Mouse (Mus musculus) megakaryocyte, embryonic 14.5 days (primary cell): ENCODE measurements around the gene Kif5a. TPM values are rescaled to one million over a fixed set of nuclear protein-coding genes. Genes with fewer than 3 reads are reported as not detected.
A peak's percentile ranks its signal among the peaks of the same experiment; 100 is the strongest.

Experiments
- H3K27me3 ChIP-seq: replicated peaks from 2 replicates; pipeline ENCODE3; 2012; ENCODE audit warnings: inconsistent platforms
- H3K36me3 ChIP-seq: replicated peaks from 2 replicates; pipeline ENCODE3; 2012; ENCODE audit warnings: low read length, inconsistent platforms, mixed read lengths
- H3K4me1 ChIP-seq: 2 replicates; pipeline ENCODE4 v1.6.1; 2012; ENCODE audit warnings: inconsistent platforms
- H3K4me3 ChIP-seq: replicated peaks from 2 replicates; pipeline ENCODE3; 2012; ENCODE audit warnings: moderate library complexity, mild to moderate bottlenecking, inconsistent platforms
- H3K9me3 ChIP-seq: 2 replicates; pipeline ENCODE4 v1.6.1; 2012; ENCODE audit warnings: inconsistent platforms
- FLI1 ChIP-seq: IDR thresholded peaks from 2 replicates; pipeline ENCODE4 v1.6.1; 2012; ENCODE audit warnings: low read length, inconsistent platforms, mixed read lengths
- GATA1 ChIP-seq: IDR thresholded peaks from 3 replicates; pipeline ENCODE4 v1.6.1; 2012; ENCODE audit warnings: mixed read lengths, low read length, inconsistent platforms, borderline replicate concordance
- polyA plus RNA-seq: library from polyadenylated mRNA; stranded (reverse); fragments of >175 nt; gene quantifications from 2 replicates; pipeline ENCODE4 v1.2.3, GENCODE M21; 2012; ENCODE audit warnings: low replicate concordance; ENCODE audit not compliant: insufficient read depth

Gene Kif5a
- polyA plus RNA-seq, 1 experiment: 6.6 TPM

- H3K4me1 ChIP-seq: peaks cover 48% of the 10 kb centered on the region
- H3K4me3 ChIP-seq: peak overlapping the region; percentile 17
- no peaks in the 10 kb centered on the region for H3K9me3 ChIP-seq
- no peaks in the 10 kb centered on the region for H3K27me3 ChIP-seq
- peaks cover 88% of the 10 kb centered on the region for H3K36me3 ChIP-seq
- TF ChIP-seq GATA1: no peak
Observed at GRCm38 (mm10) chr10:127284105-127284622, 21.0 kb upstream of the Kif5a start.

GRCm38 (mm10) chr10:127282620-127283215 lies 19.6 kb upstream of the Kif5a start:
- peaks cover 100% of the 10 kb centered on the region for H3K36me3 ChIP-seq
- no peaks in the 10 kb centered on the region for H3K9me3 ChIP-seq
- H3K27me3 ChIP-seq: no peaks in the 10 kb centered on the region
- H3K4me1 ChIP-seq: peaks cover 50% of the 10 kb centered on the region
- H3K4me3 ChIP-seq: no peak overlapping the region
- TF ChIP-seq GATA1: no peak
- TF ChIP-seq FLI1: no peak

- Histone ChIP-seq H3K36me3 (peaks cover 100% of the 10 kb centered on the region), H3K9me3 (no peaks in the 10 kb centered on the region), H3K27me3 (no peaks in the 10 kb centered on the region), H3K4me3 (no peak overlapping the region), H3K4me1 (peaks cover 36% of the 10 kb centered on the region)
- no peak for TF ChIP-seq GATA1
- TF ChIP-seq FLI1: no peak
Observed at GRCm38 (mm10) chr10:127281316-127281715, 18.2 kb upstream of the Kif5a start.

- TF ChIP-seq FLI1 (no peak), GATA1 (no peak)
- no peaks in the 10 kb centered on the region for H3K9me3 ChIP-seq
- peaks cover 100% of the 10 kb centered on the region for H3K36me3 ChIP-seq
- no peak overlapping the region for H3K4me3 ChIP-seq
- peaks cover 20% of the 10 kb centered on the region for H3K4me1 ChIP-seq
- H3K27me3 ChIP-seq: no peaks in the 10 kb centered on the region
Observed at GRCm38 (mm10) chr10:127279730-127280129, 16.6 kb upstream of the Kif5a start.

GRCm38 (mm10) chr10:127274261-127275022 lies 11.3 kb upstream of the Kif5a start:
- H3K4me1 ChIP-seq: peaks cover 50% of the 10 kb centered on the region
- H3K4me3 ChIP-seq: no peak overlapping the region
- H3K36me3 ChIP-seq: peaks cover 100% of the 10 kb centered on the region
- TF ChIP-seq GATA1 (no peak), FLI1 (no peak)
- H3K9me3 ChIP-seq: no peaks in the 10 kb centered on the region
- H3K27me3 ChIP-seq: no peaks in the 10 kb centered on the region

- Histone ChIP-seq H3K9me3 (no peaks in the 10 kb centered on the region), H3K36me3 (peaks cover 98% of the 10 kb centered on the region), H3K4me1 (peaks cover 64% of the 10 kb centered on the region), H3K4me3 (no peak overlapping the region), H3K27me3 (no peaks in the 10 kb centered on the region)
- TF ChIP-seq GATA1 (no peak), FLI1 (no peak)
Observed at GRCm38 (mm10) chr10:127272371-127272770, 9.2 kb upstream of the Kif5a start.

- H3K4me3 ChIP-seq: no peak overlapping the region
- peaks cover 70% of the 10 kb centered on the region for H3K4me1 ChIP-seq
- H3K9me3 ChIP-seq: no peaks in the 10 kb centered on the region
- peaks cover 74% of the 10 kb centered on the region for H3K36me3 ChIP-seq
- TF ChIP-seq GATA1 (no peak), FLI1 (no peak)
- no peaks in the 10 kb centered on the region for H3K27me3 ChIP-seq
Observed at GRCm38 (mm10) chr10:127269884-127270283, 6.7 kb upstream of the Kif5a start.

- TF ChIP-seq FLI1: no peak
- H3K4me3 ChIP-seq: peak overlapping the region; percentile 79
- H3K27me3 ChIP-seq: peaks cover 4% of the 10 kb centered on the region
- no peaks in the 10 kb centered on the region for H3K9me3 ChIP-seq
- H3K36me3 ChIP-seq: peaks cover 65% of the 10 kb centered on the region
- peaks cover 67% of the 10 kb centered on the region for H3K4me1 ChIP-seq
Observed at GRCm38 (mm10) chr10:127269036-127269435, 5.9 kb upstream of the Kif5a start.

- H3K4me1 ChIP-seq: peaks cover 65% of the 10 kb centered on the region
- TF ChIP-seq GATA1 (no peak), FLI1 (no peak)
- H3K36me3 ChIP-seq: peaks cover 59% of the 10 kb centered on the region
Observed at GRCm38 (mm10) chr10:127268401-127268800, 5.3 kb upstream of the Kif5a start.

GRCm38 (mm10) chr10:127267318-127267717 lies 4.2 kb upstream of the Kif5a start:
- Histone ChIP-seq H3K4me1 (peaks cover 66% of the 10 kb centered on the region), H3K27me3 (peaks cover 20% of the 10 kb centered on the region), H3K36me3 (peaks cover 48% of the 10 kb centered on the region), H3K9me3 (no peaks in the 10 kb centered on the region), H3K4me3 (peak overlapping the region; percentile 99)
- TF ChIP-seq GATA1 (no peak), FLI1 (no peak)

More at GRCm38 (mm10) chr10:127268401-127268800, 5.3 kb upstream of the Kif5a start:
- peaks cover 9% of the 10 kb centered on the region for H3K27me3 ChIP-seq
- H3K4me3 ChIP-seq: peak overlapping the region; percentile 79
- no peaks in the 10 kb centered on the region for H3K9me3 ChIP-seq
